Mouse (Mus musculus): Measurements from ENCODE around the gene Yjefn3.

The Yjefn3 gene

GRCm38 (mm10) chr8:69906260-69906659 lies 3.7 kb upstream of the Yjefn3 start:
- DNase-seq = no peak

GRCm38 (mm10) chr8:69904096-69904495 lies 1.6 kb upstream of the Yjefn3 start:
- no peak for DNase-seq

GRCm38 (mm10) chr8:69903063-69903542 lies 591 bp upstream of the Yjefn3 start:
- peak; percentile 94 to 96 for DNase-seq

- DNase-seq = peak; percentile 92 to 97
Measured at GRCm38 (mm10) chr8:69901484-69902162, 889 bp downstream of the Yjefn3 start.

- DNase-seq = no peak
Measured at GRCm38 (mm10) chr8:69900895-69901451, 1.5 kb downstream of the Yjefn3 start.

GRCm38 (mm10) chr8:69899876-69900275 lies 2.6 kb downstream of the Yjefn3 start:
- DNase-seq = no peak

- DNase-seq = no peak
Measured at GRCm38 (mm10) chr8:69897857-69898256, 4.7 kb downstream of the Yjefn3 start.

GRCm38 (mm10) chr8:69895772-69896451 lies 6.6 kb downstream of the Yjefn3 start:
- DNase-seq = no peak

- no peak for DNase-seq
Measured at GRCm38 (mm10) chr8:69894836-69895332, 7.6 kb downstream of the Yjefn3 start.

GRCm38 (mm10) chr8:69893863-69894262 lies 8.6 kb downstream of the Yjefn3 start:
- peak in 1 of 2 experiments; percentile 34 for DNase-seq

- peak in 1 of 2 experiments; percentile 44 for DNase-seq
Measured at GRCm38 (mm10) chr8:69890813-69891241, 11.7 kb downstream of the Yjefn3 start.

- no peak for DNase-seq
Measured at GRCm38 (mm10) chr8:69888902-69889301, 13.6 kb downstream of the Yjefn3 start.

GRCm38 (mm10) chr8:69888244-69888866 lies 14.2 kb downstream of the Yjefn3 start:
- peak in 1 of 2 experiments; percentile 21 for DNase-seq

GRCm38 (mm10) chr8:69887289-69888243 lies 14.9 kb downstream of the Yjefn3 start, which contains the start of gene Cilp2:
Gene Cilp2, minus strand, starts transcription at chr8:69887687.
- DNase-seq = peak; percentile 38 to 54

- no peak for DNase-seq
Measured at GRCm38 (mm10) chr8:69884141-69884540, 18.4 kb downstream of the Yjefn3 start.

GRCm38 (mm10) chr8:69882833-69883600 lies 19.5 kb downstream of the Yjefn3 start:
- DNase-seq = no peak

GRCm38 (mm10) chr8:69882021-69882756 lies 20.3 kb downstream of the Yjefn3 start:
- no peak for DNase-seq

- DNase-seq = no peak
Measured at GRCm38 (mm10) chr8:69881261-69881865, 21.1 kb downstream of the Yjefn3 start.

- DNase-seq = no peak
Measured at GRCm38 (mm10) chr8:69880841-69881240, 21.7 kb downstream of the Yjefn3 start.

GRCm38 (mm10) chr8:69879678-69880077 lies 22.8 kb downstream of the Yjefn3 start:
- DNase-seq = no peak

All from spleen, adult 18-20 months (tissue).